Mouse (Mus musculus): ENCODE data around the gene Fbxo5. TPM values are rescaled to one million over a fixed set of nuclear protein-coding genes. Genes with fewer than 3 reads are reported as not detected.
A peak's percentile ranks its signal among the peaks of the same experiment; 100 is the strongest.

Gene Fbxo5
- polyA plus RNA-seq (2015; fragmentation: Nextera tagmentation; extraction: Ambion mirVana) = 66.2 and 67.6 TPM in 2 replicates

- no peaks in the 10 kb centered on the region for H3K9me3 ChIP-seq
- no peaks in the 10 kb centered on the region for H3K27me3 ChIP-seq (replicated peaks)
- ATAC-seq (ENCODE audit: insufficient read depth, low FRiP score, low read depth) = peak; percentile 94
- under 1% methylated on average over 42 of the region's 42 CpGs for WGBS
- peaks cover 8% of the 10 kb centered on the region for H3K4me1 ChIP-seq
- H3K4me2 ChIP-seq = peak within 1 kb of the TSS; percentile 90
- H3K27ac ChIP-seq = peak within 1 kb of the TSS; percentile 92
- peak within 1 kb of the TSS; percentile 72 for H3K4me3 ChIP-seq (replicated peaks)
- peaks cover 5% of the 10 kb centered on the region for H3K36me3 ChIP-seq
- H3K9ac ChIP-seq = peak within 1 kb of the TSS; percentile 58
Observed at GRCm38 (mm10) chr10:5805243-5805730, at the start of gene Fbxo5. TSS of gene Fbxo5 (minus strand) at chr10:5805600.

- Histone ChIP-seq H3K4me2 (no peak overlapping the region), H3K27ac (no peak overlapping the region), H3K27me3 (replicated peaks) (no peaks in the 10 kb centered on the region), H3K4me3 (replicated peaks) (no peak overlapping the region), H3K36me3 (no peaks in the 10 kb centered on the region), H3K9me3 (no peaks in the 10 kb centered on the region), H3K9ac (no peak overlapping the region), H3K4me1 (no peaks in the 10 kb centered on the region; the same call in 1 of the 2 replicates)
- ATAC-seq (ENCODE audit: insufficient read depth, low FRiP score, low read depth) = no peak
- WGBS = 82% methylated on average over 8 of the region's 8 CpGs
Observed at GRCm38 (mm10) chr10:5853290-5853868, 48.0 kb upstream of the Fbxo5 start.

- 32% methylated on average over 2 of the region's 2 CpGs for WGBS
- no peak overlapping the region for H3K4me2 ChIP-seq
- H3K9ac ChIP-seq = no peak overlapping the region
- no peaks in the 10 kb centered on the region for H3K36me3 ChIP-seq
- no peak overlapping the region for H3K27ac ChIP-seq
- ATAC-seq (ENCODE audit: insufficient read depth, low FRiP score, low read depth) = no peak
- no peak overlapping the region for H3K4me3 ChIP-seq (replicated peaks)
- no peaks in the 10 kb centered on the region for H3K9me3 ChIP-seq
- H3K4me1 ChIP-seq = no peaks in the 10 kb centered on the region
- H3K27me3 ChIP-seq (replicated peaks) = no peaks in the 10 kb centered on the region
Observed at GRCm38 (mm10) chr10:5846939-5847338, 41.5 kb upstream of the Fbxo5 start.

- Histone ChIP-seq H3K4me2 (no peak overlapping the region), H3K36me3 (no peaks in the 10 kb centered on the region), H3K9ac (no peak overlapping the region), H3K27me3 (replicated peaks) (no peaks in the 10 kb centered on the region), H3K9me3 (no peaks in the 10 kb centered on the region), H3K27ac (no peak overlapping the region), H3K4me3 (replicated peaks) (no peak overlapping the region), H3K4me1 (no peaks in the 10 kb centered on the region)
- ATAC-seq (ENCODE audit: insufficient read depth, low FRiP score, low read depth) = no peak
- 70% methylated on average over 4 of the region's 4 CpGs for WGBS
Observed at GRCm38 (mm10) chr10:5841369-5841768, 36.0 kb upstream of the Fbxo5 start.

- H3K9ac ChIP-seq = no peak overlapping the region
- H3K27me3 ChIP-seq (replicated peaks) = no peaks in the 10 kb centered on the region
- peaks cover 10% of the 10 kb centered on the region for H3K4me1 ChIP-seq
- no peaks in the 10 kb centered on the region for H3K9me3 ChIP-seq
- no peak overlapping the region for H3K4me3 ChIP-seq (replicated peaks)
- H3K36me3 ChIP-seq = no peaks in the 10 kb centered on the region
- H3K4me2 ChIP-seq = no peak overlapping the region
- no peak for ATAC-seq (ENCODE audit: insufficient read depth, low FRiP score, low read depth)
- no peak overlapping the region for H3K27ac ChIP-seq
- WGBS = 67% methylated on average over 6 of the region's 6 CpGs
Observed at GRCm38 (mm10) chr10:5826336-5827025, 21.1 kb upstream of the Fbxo5 start.

GRCm38 (mm10) chr10:5824779-5825178 is 19.4 kb upstream of the Fbxo5 start:
- Histone ChIP-seq H3K36me3 (peaks cover 1% of the 10 kb centered on the region; the same call in 1 of the 2 replicates), H3K4me2 (peak overlapping the region; percentile 72), H3K4me3 (replicated peaks) (peak overlapping the region; percentile 96), H3K9me3 (no peaks in the 10 kb centered on the region), H3K4me1 (peaks cover 10% of the 10 kb centered on the region), H3K27me3 (replicated peaks) (no peaks in the 10 kb centered on the region), H3K27ac (peak overlapping the region; percentile 94), H3K9ac (no peak overlapping the region; the same call in 1 of the 2 replicates)
- WGBS = 0% methylated on average over 3 of the region's 3 CpGs
- no peak for ATAC-seq (ENCODE audit: insufficient read depth, low FRiP score, low read depth)

- Histone ChIP-seq H3K36me3 (peaks cover 9% of the 10 kb centered on the region), H3K9me3 (no peaks in the 10 kb centered on the region), H3K4me1 (peaks cover 10% of the 10 kb centered on the region), H3K27ac (peak within 1 kb of the TSS; percentile 94), H3K9ac (peak within 1 kb of the TSS; percentile 92), H3K27me3 (replicated peaks) (no peaks in the 10 kb centered on the region), H3K4me2 (peak within 1 kb of the TSS; percentile 72), H3K4me3 (replicated peaks) (peak within 1 kb of the TSS; percentile 96)
- WGBS = under 1% methylated on average over 47 of the region's 47 CpGs
- ATAC-seq (ENCODE audit: insufficient read depth, low FRiP score, low read depth) = peak; percentile 95
Observed at GRCm38 (mm10) chr10:5823740-5824491, 18.5 kb upstream of the Fbxo5 start, which contains the start of gene Mtrf1l. TSS of gene Mtrf1l (minus strand) at chr10:5823910.

GRCm38 (mm10) chr10:5823291-5823739 is 17.9 kb upstream of the Fbxo5 start:
- H3K27ac ChIP-seq = peak overlapping the region; percentile 94
- H3K9ac ChIP-seq = peak overlapping the region; percentile 92
- H3K4me2 ChIP-seq = peak overlapping the region; percentile 54
- H3K4me3 ChIP-seq (replicated peaks) = peak overlapping the region; percentile 96
- H3K4me1 ChIP-seq = peaks cover 10% of the 10 kb centered on the region
- ATAC-seq (ENCODE audit: insufficient read depth, low FRiP score, low read depth) = no peak
- no peaks in the 10 kb centered on the region for H3K9me3 ChIP-seq
- H3K36me3 ChIP-seq = peaks cover 14% of the 10 kb centered on the region
- no peaks in the 10 kb centered on the region for H3K27me3 ChIP-seq (replicated peaks)
- WGBS = under 1% methylated on average over 37 of the region's 37 CpGs

GRCm38 (mm10) chr10:5818772-5819171 is 13.4 kb upstream of the Fbxo5 start:
- no peaks in the 10 kb centered on the region for H3K9me3 ChIP-seq
- no peaks in the 10 kb centered on the region for H3K27me3 ChIP-seq (replicated peaks)
- H3K9ac ChIP-seq = no peak overlapping the region
- H3K36me3 ChIP-seq = peaks cover 41% of the 10 kb centered on the region
- no peak for ATAC-seq (ENCODE audit: insufficient read depth, low FRiP score, low read depth)
- H3K4me1 ChIP-seq = peaks cover 10% of the 10 kb centered on the region
- no peak overlapping the region for H3K4me2 ChIP-seq
- no peak overlapping the region for H3K4me3 ChIP-seq (replicated peaks)
- 85% methylated on average over 3 of the region's 3 CpGs for WGBS
- no peak overlapping the region for H3K27ac ChIP-seq

GRCm38 (mm10) chr10:5815968-5816367 is 10.6 kb upstream of the Fbxo5 start:
- 95% methylated on average over 2 of the region's 2 CpGs for WGBS
- H3K36me3 ChIP-seq = peaks cover 55% of the 10 kb centered on the region
- ATAC-seq (ENCODE audit: insufficient read depth, low FRiP score, low read depth) = no peak

GRCm38 (mm10) chr10:5813724-5814123 is 8.3 kb upstream of the Fbxo5 start:
- H3K36me3 ChIP-seq = peaks cover 45% of the 10 kb centered on the region
- WGBS = 88% methylated on average over 11 of the region's 11 CpGs
- no peaks in the 10 kb centered on the region for H3K9me3 ChIP-seq
- H3K9ac ChIP-seq = no peak overlapping the region
- H3K4me2 ChIP-seq = no peak overlapping the region
- no peak overlapping the region for H3K27ac ChIP-seq
- H3K4me3 ChIP-seq (replicated peaks) = no peak overlapping the region
- H3K4me1 ChIP-seq = no peaks in the 10 kb centered on the region
- H3K27me3 ChIP-seq (replicated peaks) = no peaks in the 10 kb centered on the region
- ATAC-seq (ENCODE audit: insufficient read depth, low FRiP score, low read depth) = no peak

More at GRCm38 (mm10) chr10:5815968-5816367, 10.6 kb upstream of the Fbxo5 start:
- Histone ChIP-seq H3K9ac (no peak overlapping the region), H3K4me3 (replicated peaks) (no peak overlapping the region), H3K27me3 (replicated peaks) (no peaks in the 10 kb centered on the region), H3K9me3 (no peaks in the 10 kb centered on the region), H3K4me1 (no peaks in the 10 kb centered on the region), H3K27ac (no peak overlapping the region), H3K4me2 (no peak overlapping the region)
